Mouse (Mus musculus) left cerebral cortex, adult 2 months (tissue): ENCODE measurements around the gene C030005K15Rik. TPM values are rescaled to one million over a fixed set of nuclear protein-coding genes. Genes with fewer than 3 reads are reported as not detected.
"Not testable (repeated sequence)": the region's sequence is repeated elsewhere in the genome, so short reads cannot be mapped to it uniquely, and the experiment has no call there.

Experiments
- DNase-seq, 2 experiments: peaks; one replicate each; pipeline ENCODE4 v3.0.0; 2021 to 2022; ENCODE audit warnings: low spot score in 2 of 2, mixed read lengths in 1 of 2; ENCODE audit errors: extremely low spot score in 1 of 2
- H3K27ac ChIP-seq: fragments of 200-600 bp; 2 replicates; pipeline ENCODE4 v1.8.1; 2022
- H3K4me3 ChIP-seq: fragments of 200-600 bp; 2 replicates; pipeline ENCODE4 v1.8.1; 2022
- CTCF ChIP-seq: fragments of 200-600 bp; IDR thresholded peaks from 2 replicates; pipeline ENCODE4 v1.8.1; 2022; ENCODE audit warnings: antibody characterized with exemption, mild to moderate bottlenecking, moderate library complexity
- intact Hi-C: fragments of 180-260 bp; cut with DNase I; formaldehyde crosslinking; loops from one replicate; pipeline ENCODE4 v1.15.1; 2025
- long read RNA-seq, 2 experiments: library from polyadenylated mRNA; stranded (forward); transcript quantifications; one replicate each; pipeline ENCODE4 v2.0.0; 2021; ENCODE audit warnings: borderline mapping rate in 2 of 2
- total RNA-seq, 2 experiments: library from RNA; stranded (reverse); gene quantifications; 2 replicates each; pipeline ENCODE4 v1.2.3; 2021

Gene C030005K15Rik
- total RNA-seq: under 1 TPM; 0.29 to 0.30 TPM
- long read RNA-seq, experiment 1: 0 reads
- long read RNA-seq, experiment 2: 0 reads

- intact Hi-C loops, H3K4me3 ChIP-seq, DNase-seq, H3K27ac ChIP-seq: not testable (repeated sequence)
These were observed at the start of gene C030005K15Rik for GRCm38 (mm10) chr10:97726655-97727054. Gene C030005K15Rik, minus strand, starts transcription at chr10:97726755.

GRCm38 (mm10) chr10:97768171-97768749, 41.7 kb upstream of the C030005K15Rik start:
- peak; percentile 60 for TF ChIP-seq CTCF
- DNase-seq: peak in 1 of 2 experiments; percentile 28
- intact Hi-C loops: loop anchor here (1.0 kb wide), 1 partner anchor 51 kb away; no protein-coding TSS in a partner anchor
- Histone ChIP-seq H3K27ac (peak overlapping the region; percentile 81), H3K4me3 (no peak overlapping the region)

- H3K27ac ChIP-seq: no peak overlapping the region
- intact Hi-C loops: no loop called here
- no peak for TF ChIP-seq CTCF
These were observed 27.3 kb upstream of the C030005K15Rik start for GRCm38 (mm10) chr10:97753821-97754220.

DNA sequence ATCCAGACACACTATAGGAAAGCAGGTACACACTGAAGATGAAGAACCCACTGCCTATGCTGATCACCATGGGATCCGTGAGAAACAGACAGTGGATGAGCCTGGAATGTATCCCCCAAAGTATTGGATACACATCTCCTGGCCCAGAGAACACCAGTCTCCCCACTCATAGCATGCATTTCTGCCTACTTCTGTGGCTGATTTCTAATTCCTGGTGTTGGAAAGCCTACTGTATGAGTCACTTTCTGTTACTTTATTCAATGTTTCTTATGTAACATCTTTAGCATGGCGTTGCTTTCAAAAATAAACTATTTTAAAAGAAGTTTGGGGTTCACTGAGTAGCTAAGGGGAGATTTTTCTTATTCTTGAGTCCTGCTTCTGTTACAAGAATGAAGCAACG, 20.7 kb upstream of the C030005K15Rik start:
- DNase-seq: no peak
- no peak for TF ChIP-seq CTCF
- intact Hi-C loops: no loop called here
- Histone ChIP-seq H3K4me3 (no peak overlapping the region), H3K27ac (peak overlapping the region; percentile 76)

More at GRCm38 (mm10) chr10:97753821-97754220, 27.3 kb upstream of the C030005K15Rik start:
- no peak for DNase-seq
- H3K4me3 ChIP-seq: no peak overlapping the region

DNA sequence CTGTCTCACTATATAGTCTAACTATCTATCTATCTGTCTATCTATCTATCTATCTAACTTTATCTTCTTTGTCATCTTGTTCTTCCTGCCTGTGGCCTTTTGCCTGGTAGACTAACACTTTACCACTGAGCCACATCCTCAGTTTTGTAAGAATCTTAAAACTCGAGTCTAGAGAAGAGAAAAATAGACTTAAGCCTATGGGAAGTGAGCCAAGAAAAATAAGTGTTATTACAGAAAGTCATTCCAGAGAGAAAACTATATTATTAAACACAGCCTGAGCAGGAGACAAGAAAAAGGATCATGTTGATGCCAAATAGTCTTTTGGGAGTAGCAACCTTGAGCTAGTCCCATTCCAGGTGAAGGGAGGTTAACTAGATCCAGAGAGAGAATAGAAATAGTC, 626 bp downstream of the C030005K15Rik start:
- DNase-seq: no peak
- no peak for TF ChIP-seq CTCF
- intact Hi-C loops: no loop called here
- no peak overlapping the region for H3K27ac ChIP-seq
- H3K4me3 ChIP-seq: no peak overlapping the region

DNA sequence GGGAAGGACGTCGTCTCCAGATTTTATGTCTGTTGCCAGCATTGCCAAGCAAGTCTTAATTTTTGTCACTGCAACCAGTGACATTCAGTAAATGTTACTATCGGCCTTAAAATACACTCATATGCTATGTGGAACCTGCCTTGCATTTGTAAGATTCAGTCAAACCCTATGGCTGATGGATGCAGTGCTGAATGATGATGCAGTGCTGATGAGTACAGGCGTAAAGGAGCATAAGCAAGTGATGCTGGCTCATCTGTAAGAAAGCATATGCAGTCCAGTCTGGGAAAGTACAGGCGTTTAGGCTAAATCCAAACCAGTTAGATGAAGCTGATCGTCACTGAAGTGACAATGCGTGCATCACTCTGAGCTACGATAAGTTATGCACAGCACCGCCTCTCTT, 3.8 kb downstream of the C030005K15Rik start:
- no peak for DNase-seq
- TF ChIP-seq CTCF: no peak
- no peak overlapping the region for H3K27ac ChIP-seq
- H3K4me3 ChIP-seq: no peak overlapping the region
- intact Hi-C loops: no loop called here

DNA sequence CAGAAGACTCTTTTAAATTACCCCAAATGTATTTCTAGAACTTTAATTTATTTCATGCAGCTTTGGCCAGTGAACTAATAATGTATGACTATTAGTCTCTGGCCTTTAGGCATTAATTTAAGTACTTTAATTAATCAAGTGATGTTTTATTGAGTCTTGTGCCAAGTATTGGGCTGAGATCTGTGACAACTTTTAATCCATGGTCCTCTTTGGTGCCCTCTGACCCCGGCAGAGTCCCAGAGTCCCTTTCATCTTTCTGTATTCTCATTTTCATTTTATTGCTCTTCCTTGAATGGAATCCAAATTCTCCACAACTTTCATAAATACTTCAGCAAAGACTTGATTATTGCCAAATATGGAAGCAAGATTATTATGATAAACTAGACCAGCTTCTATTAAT, 5.9 kb downstream of the C030005K15Rik start:
- TF ChIP-seq CTCF: no peak
- Histone ChIP-seq H3K27ac (no peak overlapping the region; the same call in 1 of the 2 replicates), H3K4me3 (no peak overlapping the region)
- DNase-seq: no peak
- intact Hi-C loops: no loop called here

GRCm38 (mm10) chr10:97718021-97718420, 8.5 kb downstream of the C030005K15Rik start:
- no peak overlapping the region for H3K4me3 ChIP-seq
- H3K27ac ChIP-seq: peak overlapping the region; percentile 71
- TF ChIP-seq CTCF: no peak
- intact Hi-C loops: loop anchor here (5.0 to 10.0 kb wide), 4 partner anchors 224 to 1897 kb away; no protein-coding TSS in a partner anchor
- no peak for DNase-seq

DNA sequence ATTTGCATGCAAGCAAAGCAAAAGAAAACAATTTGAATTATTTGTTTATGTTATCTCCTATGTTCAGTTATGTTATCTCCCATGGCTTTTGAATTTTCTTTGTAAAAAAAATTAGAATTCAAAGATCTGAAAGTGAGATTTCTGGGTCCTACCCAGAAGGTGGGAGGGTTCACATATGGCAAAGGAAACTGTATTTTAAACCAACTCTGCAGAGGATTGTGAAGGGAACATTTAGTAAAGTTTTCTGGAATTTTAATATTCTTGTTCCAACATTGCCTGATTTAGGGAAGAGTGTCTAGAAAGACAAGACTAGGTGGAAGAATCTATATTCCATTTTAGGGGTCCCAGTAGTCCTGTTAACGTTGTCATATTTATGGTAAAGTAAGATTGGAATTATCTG, 9.3 kb downstream of the C030005K15Rik start:
- Histone ChIP-seq H3K27ac (peak overlapping the region; percentile 71), H3K4me3 (no peak overlapping the region)
- DNase-seq: no peak
- intact Hi-C loops: loop anchor here (1.0 to 10.0 kb wide), 5 partner anchors 51 to 1898 kb away; no protein-coding TSS in a partner anchor
- TF ChIP-seq CTCF: no peak

- intact Hi-C loops: loop anchor here (5.0 to 10.0 kb wide), 4 partner anchors 227 to 1899 kb away; no protein-coding TSS in a partner anchor
- no peak for DNase-seq
- Histone ChIP-seq H3K4me3 (no peak overlapping the region), H3K27ac (no peak overlapping the region)
- TF ChIP-seq CTCF: no peak
These were observed 11.2 kb downstream of the C030005K15Rik start for GRCm38 (mm10) chr10:97715289-97715906.

DNA sequence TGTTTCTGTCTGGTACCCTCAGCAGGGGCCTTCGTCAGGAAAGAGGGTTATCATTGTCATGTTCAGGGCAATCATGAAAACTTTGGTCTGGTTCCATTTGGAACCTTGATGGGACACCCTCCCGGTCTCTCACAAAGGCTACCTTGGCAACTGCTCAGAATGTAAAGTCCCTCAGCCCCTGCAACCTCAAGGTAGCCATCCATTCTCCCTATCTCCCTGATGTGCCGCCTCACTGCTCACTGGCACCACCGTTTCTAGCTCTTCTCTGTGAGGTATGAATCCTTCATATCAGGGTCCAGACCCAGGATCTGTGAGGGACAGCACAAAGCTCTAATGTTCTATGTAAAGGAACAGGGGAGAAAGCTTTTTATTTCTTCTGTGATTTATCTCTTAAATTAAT, 12.0 kb downstream of the C030005K15Rik start:
- Histone ChIP-seq H3K4me3 (no peak overlapping the region), H3K27ac (no peak overlapping the region)
- no peak for DNase-seq
- no peak for TF ChIP-seq CTCF
- intact Hi-C loops: loop anchor here (5.0 to 10.0 kb wide), 4 partner anchors 88 to 1900 kb away; partner anchors contain the start of gene Atp2b1

DNA sequence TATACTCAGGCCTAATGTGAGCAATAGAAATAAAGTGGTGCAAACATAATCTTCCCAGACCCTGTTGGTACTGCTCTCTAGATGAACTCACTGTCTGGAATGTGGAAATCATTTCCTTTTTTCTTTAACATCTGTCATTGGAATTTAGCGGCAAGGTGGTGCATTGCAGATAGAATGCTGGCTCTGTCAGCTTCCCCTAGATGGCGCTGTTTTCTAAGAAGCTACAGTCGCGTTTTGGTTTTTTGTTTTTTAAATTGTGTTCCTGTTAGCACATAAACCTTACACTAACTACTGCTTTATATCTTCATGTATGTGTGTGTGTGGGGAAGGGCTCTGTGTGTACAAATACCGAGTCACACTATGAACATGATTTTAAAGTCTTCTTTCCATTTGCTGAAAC, 13.9 kb downstream of the C030005K15Rik start:
- intact Hi-C loops: loop anchor here (2.0 to 10.0 kb wide), 5 partner anchors 90 to 1902 kb away; partner anchors contain the start of gene Atp2b1
- H3K4me3 ChIP-seq: no peak overlapping the region
- DNase-seq: peak in 1 of 2 experiments; percentile 16
- TF ChIP-seq CTCF: peak; percentile 95
- H3K27ac ChIP-seq: 0 out of 2 replicates have a peak overlapping the region, but pooled peaks have one; percentile 36
